Mouse (Mus musculus) limb, embryonic 11.5 days (tissue): Measurements from ENCODE around the gene Narfl. TPM values are rescaled to one million over a fixed set of nuclear protein-coding genes. Genes with fewer than 3 reads are reported as not detected.
A peak's percentile ranks its signal among the peaks of the same experiment; 100 is the strongest.

Source experiments
- ATAC-seq: fragments of 200-750 bp; cut with Nextera tagmentation; 2 replicates; pipeline ENCODE4 v1.8.0; 2017; ENCODE audit warnings: low read depth; ENCODE audit not compliant: insufficient number of reproducible peaks, low FRiP score, low TSS enrichment
- DNase-seq: peaks from one replicate; pipeline ENCODE4 v3.0.0-alpha.2; 2015; ENCODE audit warnings: low spot score
- H3K27ac ChIP-seq: fragments of 300-500 bp; sonication (generic); replicated peaks from 2 replicates; pipeline ENCODE4 v1.5.1; 2014; ENCODE audit warnings: low read depth, mild to moderate bottlenecking, low read length
- H3K27me3 ChIP-seq: fragments of 300-500 bp; sonication (generic); 2 replicates; pipeline ENCODE4 v1.6.1; 2014; ENCODE audit warnings: mild to moderate bottlenecking, low read length, mixed read lengths; ENCODE audit not compliant: control insufficient read depth, insufficient read depth
- H3K36me3 ChIP-seq: fragments of 300-500 bp; sonication (generic); 2 replicates; pipeline ENCODE4 v1.6.1; 2014; ENCODE audit warnings: mild to moderate bottlenecking, low read length, moderate library complexity, mixed read lengths; ENCODE audit not compliant: control insufficient read depth, insufficient read depth
- H3K4me1 ChIP-seq: fragments of 300-500 bp; sonication (generic); 2 replicates; pipeline ENCODE4 v1.6.1; 2014; ENCODE audit warnings: low read length, mixed read lengths; ENCODE audit not compliant: control insufficient read depth, insufficient read depth
- H3K4me2 ChIP-seq: fragments of 300-500 bp; sonication (generic); 2 replicates; pipeline ENCODE4 v1.6.1; 2014; ENCODE audit warnings: low read depth, mild to moderate bottlenecking, moderate library complexity; ENCODE audit not compliant: severe bottlenecking
- H3K4me3 ChIP-seq: fragments of 300-500 bp; sonication (generic); 2 replicates; pipeline ENCODE4 v1.5.1; 2014; ENCODE audit warnings: low read depth, low read length
- H3K9ac ChIP-seq: fragments of 300-500 bp; sonication (generic); 2 replicates; pipeline ENCODE4 v1.6.1; 2014; ENCODE audit warnings: mild to moderate bottlenecking, low read length
- H3K9me3 ChIP-seq: fragments of 300-500 bp; sonication (generic); 2 replicates; pipeline ENCODE4 v1.6.1; 2016; ENCODE audit warnings: low read length; ENCODE audit not compliant: control insufficient read depth
- WGBS: fragments of 180-500 bp; shearing (Covaris S2); extraction: QIAGEN DNeasy Blood & Tissue Kit; methylation state at CpG from one replicate; pipeline ENCODE4 v1.1.7; 2014; 5-methylcytosine and 5-hydroxymethylcytosine counted together
- polyA plus RNA-seq: library from polyadenylated mRNA; unstranded; fragments of >200 nt; fragmentation: Nextera tagmentation; extraction: Ambion mirVana; gene quantifications from 2 replicates; pipeline ENCODE4 v1.2.1, GENCODE M21; 2014

Narfl gene
- polyA plus RNA-seq, 1 experiment from 2014 or later = 23.6 TPM

DNA sequence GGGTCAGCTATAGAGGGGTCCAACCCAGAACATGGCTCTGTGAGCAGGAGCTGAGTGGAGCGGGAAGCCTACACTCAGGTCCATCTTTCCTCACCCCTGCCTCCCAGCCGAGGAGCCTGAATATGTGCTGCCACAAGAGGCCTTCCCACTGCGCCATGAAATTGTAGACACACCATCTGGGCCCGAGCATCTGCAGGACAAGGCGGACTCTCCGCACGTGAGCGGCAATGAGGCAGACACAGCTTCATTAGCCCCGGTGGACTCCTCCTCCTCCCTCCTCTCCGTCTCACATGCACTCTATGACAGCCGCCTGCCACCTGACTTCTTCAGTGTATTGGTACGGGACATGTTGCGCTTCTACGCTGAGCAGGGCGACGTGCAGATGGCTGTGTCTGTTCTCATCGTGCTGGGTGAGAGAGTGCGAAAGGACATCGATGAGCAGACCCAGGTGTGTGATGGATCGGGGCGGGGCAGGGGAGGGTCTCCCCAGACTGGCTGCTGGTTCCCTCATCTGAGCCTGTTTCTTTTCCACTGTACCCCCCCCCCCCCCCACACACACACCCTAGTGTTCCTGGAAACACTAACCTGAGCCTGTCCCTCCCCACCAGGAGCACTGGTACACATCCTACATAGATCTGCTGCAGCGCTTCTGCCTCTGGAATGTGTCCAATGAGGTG, 54.1 kb downstream of the Narfl start:
- Histone ChIP-seq H3K36me3 (peaks cover 17% of the 10 kb centered on the region), H3K4me3 (peak overlapping the region; percentile 48; the same call in 1 of the 2 replicates), H3K4me2 (no peak overlapping the region), H3K9ac (no peak overlapping the region), H3K27me3 (no peaks in the 10 kb centered on the region), H3K4me1 (peaks cover 34% of the 10 kb centered on the region), H3K27ac (no peak overlapping the region), H3K9me3 (no peaks in the 10 kb centered on the region)
- ATAC-seq (no peak), DNase-seq (no peak)
- WGBS = 93% methylated on average over 21 of the region's 22 CpGs

DNA sequence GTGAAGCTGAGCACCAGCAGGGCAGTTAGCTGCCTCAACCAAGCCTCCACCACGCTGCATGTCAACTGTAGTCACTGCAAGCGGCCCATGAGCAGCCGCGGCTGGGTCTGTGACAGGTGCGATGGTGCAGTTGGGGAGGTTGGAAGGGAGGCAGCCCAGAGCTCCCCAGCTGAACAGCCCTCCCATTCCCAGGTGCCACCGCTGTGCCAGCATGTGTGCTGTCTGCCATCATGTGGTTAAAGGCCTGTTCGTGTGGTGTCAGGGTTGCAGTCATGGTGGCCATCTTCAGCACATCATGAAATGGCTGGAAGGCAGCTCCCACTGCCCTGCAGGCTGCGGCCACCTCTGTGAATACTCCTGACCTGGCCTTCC, 54.6 kb downstream of the Narfl start:
- ATAC-seq (no peak), DNase-seq (no peak)
- H3K36me3 ChIP-seq = peaks cover 17% of the 10 kb centered on the region

DNA sequence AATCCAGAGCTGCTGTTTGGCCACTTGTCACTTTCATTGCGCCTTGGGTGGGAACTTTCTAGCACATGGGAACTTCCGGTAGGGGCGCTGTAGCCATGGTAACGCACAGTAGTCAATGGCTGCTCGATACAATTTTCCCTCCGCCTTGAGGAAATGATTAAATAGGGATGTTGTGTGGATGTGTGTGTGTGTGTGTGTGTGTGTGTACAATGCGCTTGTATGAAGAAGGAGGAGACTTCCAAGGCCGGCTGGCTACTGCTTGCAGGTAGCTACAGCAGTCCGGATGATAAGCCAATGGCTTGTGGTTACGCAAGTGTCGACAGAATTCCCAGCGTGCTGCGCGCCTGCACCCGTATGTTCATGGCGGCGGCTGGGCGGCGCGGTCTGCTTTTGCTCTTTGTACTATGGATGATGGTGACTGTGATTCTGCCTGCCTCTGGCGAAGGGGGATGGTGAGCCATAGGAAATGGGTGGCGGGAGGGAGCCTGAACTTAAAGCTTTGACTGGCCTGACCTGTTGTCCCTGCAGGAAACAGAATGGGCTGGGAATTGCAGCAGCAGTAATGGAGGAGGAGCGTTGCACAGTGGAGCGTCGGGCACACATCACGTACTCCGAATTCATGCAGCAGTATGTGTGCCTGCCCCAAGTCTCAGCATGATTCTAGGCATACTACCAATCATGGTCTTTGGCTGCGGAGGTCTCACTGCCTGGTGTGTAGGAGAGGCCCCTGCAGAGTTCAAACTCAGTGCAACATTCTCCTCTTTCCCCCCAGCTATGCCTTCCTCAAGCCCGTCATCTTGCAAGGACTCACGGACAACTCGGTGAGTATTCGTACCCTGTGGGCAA, 55.4 kb downstream of the Narfl start, which contains the start of gene Jmjd8:
Gene Jmjd8, plus strand, starts transcription at position 156 of the 846 bp plus-strand sequence.
- peak within 1 kb of the TSS; percentile 48 for H3K4me3 ChIP-seq
- peak within 1 kb of the TSS; percentile 71 for H3K9ac ChIP-seq
- H3K36me3 ChIP-seq = peaks cover 17% of the 10 kb centered on the region
- 1% methylated on average over 32 of the region's 32 CpGs for WGBS
- DNase-seq (peak; percentile 86), ATAC-seq (peak; percentile 27; the same call in 1 of the 2 replicates)
- peaks cover 36% of the 10 kb centered on the region for H3K4me1 ChIP-seq
- H3K4me2 ChIP-seq = peak within 1 kb of the TSS; percentile 85
- H3K9me3 ChIP-seq = no peaks in the 10 kb centered on the region
- no peaks in the 10 kb centered on the region for H3K27me3 ChIP-seq
- peak within 1 kb of the TSS; percentile 63 for H3K27ac ChIP-seq

More for the DNA sequence above, 54.6 kb downstream of the Narfl start:
- H3K4me1 ChIP-seq = peaks cover 34% of the 10 kb centered on the region
- WGBS = 86% methylated on average over 8 of the region's 8 CpGs
- peak overlapping the region; percentile 48 for H3K4me3 ChIP-seq
- no peaks in the 10 kb centered on the region for H3K27me3 ChIP-seq
- no peaks in the 10 kb centered on the region for H3K9me3 ChIP-seq
- 0 out of 2 replicates have a peak overlapping the region, but pooled peaks have one; percentile 18 for H3K27ac ChIP-seq
- H3K9ac ChIP-seq = peak overlapping the region; percentile 71; the same call in 1 of the 2 replicates
- peak overlapping the region; percentile 85 for H3K4me2 ChIP-seq

GRCm38 (mm10) chr17:25829558-25830017, 56.0 kb downstream of the Narfl start:
- Histone ChIP-seq H3K4me2 (peak overlapping the region; percentile 85), H3K27ac (peak overlapping the region; percentile 63), H3K4me1 (peaks cover 37% of the 10 kb centered on the region), H3K27me3 (no peaks in the 10 kb centered on the region), H3K9ac (peak overlapping the region; percentile 71), H3K9me3 (no peaks in the 10 kb centered on the region), H3K4me3 (peak overlapping the region; percentile 48), H3K36me3 (peaks cover 17% of the 10 kb centered on the region)
- peak; percentile 42 for DNase-seq
- ATAC-seq = no peak
- 50% methylated on average over 8 of the region's 8 CpGs for WGBS

- no peak overlapping the region for H3K9ac ChIP-seq
- H3K9me3 ChIP-seq = no peaks in the 10 kb centered on the region
- H3K27ac ChIP-seq = no peak overlapping the region
- H3K4me1 ChIP-seq = peaks cover 34% of the 10 kb centered on the region
- ATAC-seq (no peak), DNase-seq (no peak)
- H3K27me3 ChIP-seq = no peaks in the 10 kb centered on the region
- WGBS = 89% methylated on average over 4 of the region's 4 CpGs
- peaks cover 21% of the 10 kb centered on the region for H3K36me3 ChIP-seq
- peak overlapping the region; percentile 85 for H3K4me2 ChIP-seq
- H3K4me3 ChIP-seq = peak overlapping the region; percentile 7; the same call in 1 of the 2 replicates
Measured at GRCm38 (mm10) chr17:25830200-25830753, 56.7 kb downstream of the Narfl start.

DNA sequence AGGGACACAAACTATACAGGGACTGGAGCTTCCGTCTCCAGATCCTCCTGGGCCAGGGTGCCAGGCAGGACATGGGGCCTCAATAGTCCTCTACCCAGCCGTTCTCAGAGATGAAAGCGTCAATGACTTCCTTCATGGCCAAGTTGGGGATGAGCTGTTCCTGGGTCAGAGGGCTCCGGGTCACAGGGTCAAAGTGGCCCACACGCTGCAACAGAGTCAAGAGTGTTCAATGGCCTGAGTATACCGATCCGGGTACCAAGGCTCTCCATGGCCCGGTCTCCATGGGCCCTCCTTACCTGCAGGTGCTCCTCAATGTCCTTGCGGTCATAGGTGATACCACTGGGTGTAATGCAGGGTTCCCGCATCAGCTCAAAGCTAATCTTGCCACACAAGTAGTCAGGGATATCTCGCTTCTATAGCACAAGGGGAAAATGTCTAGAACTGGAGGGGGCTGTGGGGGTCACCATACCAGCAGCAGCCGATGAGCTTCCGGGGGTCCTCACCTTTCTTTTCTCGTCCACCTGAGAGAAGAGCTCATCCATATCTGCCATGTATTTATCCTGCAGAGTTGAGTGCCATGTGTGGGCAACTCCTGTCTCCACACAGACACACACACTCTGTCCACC, 57.3 kb downstream of the Narfl start:
- peaks cover 21% of the 10 kb centered on the region for H3K36me3 ChIP-seq
- H3K9me3 ChIP-seq = no peaks in the 10 kb centered on the region
- peak overlapping the region; percentile 92; the same call in 1 of the 2 replicates for H3K4me2 ChIP-seq
- no peak for ATAC-seq
- no peak for DNase-seq
- H3K27me3 ChIP-seq = no peaks in the 10 kb centered on the region
- H3K4me1 ChIP-seq = peaks cover 34% of the 10 kb centered on the region
- WGBS = 88% methylated on average over 14 of the region's 14 CpGs
- 0 out of 2 replicates have a peak overlapping the region, but pooled peaks have one; percentile 81 for H3K4me3 ChIP-seq
- H3K27ac ChIP-seq = no peak overlapping the region
- no peak overlapping the region for H3K9ac ChIP-seq

GRCm38 (mm10) chr17:25831451-25832281, 58.1 kb downstream of the Narfl start:
- Histone ChIP-seq H3K9me3 (no peaks in the 10 kb centered on the region), H3K4me1 (peaks cover 38% of the 10 kb centered on the region), H3K4me2 (peak overlapping the region; percentile 92), H3K9ac (peak overlapping the region; percentile 87), H3K27me3 (no peaks in the 10 kb centered on the region), H3K27ac (no peak overlapping the region), H3K36me3 (peaks cover 21% of the 10 kb centered on the region), H3K4me3 (peak overlapping the region; percentile 81)
- DNase-seq = no peak
- 66% methylated on average over 21 of the region's 21 CpGs for WGBS
- ATAC-seq = no peak
